Mouse (Mus musculus) intestine, embryonic 14.5 days (tissue): ENCODE data around the gene Sh3glb1. TPM values are rescaled to one million over a fixed set of nuclear protein-coding genes. Genes with fewer than 3 reads are reported as not detected.

ENCODE experiments used
- ATAC-seq: fragments of 200-750 bp; cut with Nextera tagmentation; replicated peaks from 2 replicates; pipeline ENCODE4 v1.8.0; 2017; ENCODE audit warnings: low read depth, moderate number of reproducible peaks, moderate TSS enrichment, moderate library complexity; ENCODE audit not compliant: low FRiP score, low TSS enrichment
- DNase-seq: peaks from one replicate; pipeline ENCODE4 v3.0.0-alpha.2; 2018; ENCODE audit warnings: low spot score
- H3K27ac ChIP-seq: fragments of 300-500 bp; sonication (generic); 2 replicates; pipeline ENCODE4 v1.5.1; 2014; ENCODE audit warnings: low read depth, mild to moderate bottlenecking, control low read depth
- H3K27me3 ChIP-seq: fragments of 300-500 bp; sonication (generic); replicated peaks from 2 replicates; pipeline ENCODE4 v1.6.1; 2014; ENCODE audit warnings: low read length, control low read depth; ENCODE audit not compliant: control insufficient read depth, insufficient read depth
- H3K36me3 ChIP-seq: fragments of 300-500 bp; sonication (generic); 2 replicates; pipeline ENCODE4 v1.6.1; 2014; ENCODE audit warnings: low read length, control low read depth; ENCODE audit not compliant: control insufficient read depth, insufficient read depth
- H3K4me1 ChIP-seq: fragments of 300-500 bp; sonication (generic); replicated peaks from 2 replicates; pipeline ENCODE4 v1.6.1; 2014; ENCODE audit warnings: low read length, control low read depth, mixed read lengths; ENCODE audit not compliant: control insufficient read depth, insufficient read depth
- H3K4me2 ChIP-seq: fragments of 300-500 bp; sonication (generic); 2 replicates; pipeline ENCODE4 v1.6.1; 2014; ENCODE audit warnings: low read length
- H3K4me3 ChIP-seq: fragments of 300-500 bp; sonication (generic); 2 replicates; pipeline ENCODE4 v1.5.1; 2014; ENCODE audit warnings: low read depth, low read length, control low read depth, mixed read lengths
- H3K9ac ChIP-seq: fragments of 300-500 bp; sonication (generic); 2 replicates; pipeline ENCODE4 v1.6.1; 2014; ENCODE audit warnings: mild to moderate bottlenecking, low read length
- H3K9me3 ChIP-seq: fragments of 300-500 bp; sonication (generic); 2 replicates; pipeline ENCODE4 v1.6.1; 2016; ENCODE audit warnings: low read length, control low read depth; ENCODE audit not compliant: control insufficient read depth
- WGBS: fragments of 180-500 bp; shearing (Covaris S2); extraction: QIAGEN DNeasy Blood & Tissue Kit; methylation state at CpG from one replicate; pipeline ENCODE4 v1.1.7; 2014; 5-methylcytosine and 5-hydroxymethylcytosine counted together
- polyA plus RNA-seq: library from polyadenylated mRNA; unstranded; fragments of >200 nt; fragmentation: Nextera tagmentation; extraction: Ambion mirVana; gene quantifications from 2 replicates; pipeline ENCODE4 v1.2.1, GENCODE M21; 2014

The Sh3glb1 gene
- polyA plus RNA-seq, 1 experiment from 2014 or later: 95.3 TPM

DNA sequence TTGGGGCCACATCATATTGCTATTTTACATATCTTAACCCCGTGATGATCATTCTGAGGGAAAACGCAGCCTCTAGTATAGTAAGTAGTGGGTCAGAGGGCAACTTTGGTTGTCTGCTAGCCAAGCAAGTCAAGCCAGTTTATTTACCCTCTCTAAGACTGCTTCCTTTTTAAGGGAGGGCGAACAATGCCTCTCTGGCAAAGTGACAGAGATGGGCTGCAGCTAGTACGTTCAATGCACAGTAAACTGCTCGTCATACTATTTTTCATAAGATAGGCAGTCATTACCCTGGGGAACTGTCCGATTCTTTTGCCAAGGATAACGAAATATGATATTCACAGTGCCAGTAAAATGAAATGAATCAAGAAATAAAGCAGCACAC lies 1.4 kb downstream of the Sh3glb1 start:
- no peaks in the 10 kb centered on the region for H3K27me3 ChIP-seq
- DNase-seq: no peak
- ATAC-seq: no peak
- peak overlapping the region; percentile 84 for H3K9ac ChIP-seq
- peak overlapping the region; percentile 75 for H3K4me2 ChIP-seq
- H3K9me3 ChIP-seq: no peaks in the 10 kb centered on the region
- H3K36me3 ChIP-seq: no peaks in the 10 kb centered on the region
- WGBS: 11% methylated on average over 7 of the region's 7 CpGs
- 0 out of 2 replicates have a peak overlapping the region, but pooled peaks have one; percentile 99 for H3K27ac ChIP-seq
- peak overlapping the region; percentile 85 for H3K4me3 ChIP-seq
- peaks cover 37% of the 10 kb centered on the region for H3K4me1 ChIP-seq

DNA sequence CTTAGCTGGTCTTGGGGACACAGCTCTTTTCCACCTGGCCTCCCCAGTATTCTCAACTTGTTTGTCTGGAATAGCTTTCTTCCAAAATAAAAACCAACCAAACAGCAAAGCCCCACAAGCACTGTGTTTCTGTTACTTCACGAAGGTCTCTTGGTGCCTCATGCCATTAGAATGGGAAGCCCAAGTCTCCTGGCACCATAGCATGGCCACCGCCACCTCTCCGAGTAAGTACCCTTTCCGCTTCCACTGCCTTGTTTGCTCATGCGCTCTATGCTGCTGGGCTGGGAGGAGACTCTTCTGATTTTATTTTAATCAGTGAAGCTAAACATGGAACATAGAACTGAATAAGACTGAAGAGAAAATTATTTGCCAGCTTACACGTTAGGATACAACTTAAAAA lies 2.3 kb downstream of the Sh3glb1 start:
- Histone ChIP-seq H3K9ac (no peak overlapping the region), H3K27me3 (no peaks in the 10 kb centered on the region), H3K27ac (no peak overlapping the region), H3K4me3 (no peak overlapping the region), H3K4me1 (peaks cover 37% of the 10 kb centered on the region), H3K9me3 (no peaks in the 10 kb centered on the region), H3K4me2 (peak overlapping the region; percentile 7; the same call in 1 of the 2 replicates), H3K36me3 (no peaks in the 10 kb centered on the region)
- 88% methylated on average over 6 of the region's 6 CpGs for WGBS
- DNase-seq: no peak
- ATAC-seq: no peak

DNA sequence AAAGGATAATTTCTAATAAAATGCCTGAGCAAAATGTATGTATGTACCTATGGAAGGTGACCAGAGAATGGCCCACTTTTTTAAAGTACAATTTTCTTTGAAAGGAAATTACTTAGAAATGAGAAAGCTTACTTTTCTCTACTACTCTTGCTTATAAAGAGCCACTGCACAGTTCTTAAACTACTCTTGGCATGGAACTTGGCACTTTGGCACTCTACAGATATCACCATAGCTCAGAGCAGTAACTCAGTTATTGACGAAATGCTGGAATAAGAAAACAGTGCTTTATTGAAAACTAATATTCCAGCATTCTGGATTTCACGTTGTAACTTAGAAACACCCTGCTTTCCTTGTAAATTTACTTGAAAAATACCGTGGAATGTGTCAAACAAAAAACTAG lies 3.0 kb downstream of the Sh3glb1 start:
- ATAC-seq: no peak
- Histone ChIP-seq H3K27me3 (no peaks in the 10 kb centered on the region), H3K4me2 (no peak overlapping the region), H3K27ac (no peak overlapping the region), H3K9me3 (no peaks in the 10 kb centered on the region), H3K4me1 (peaks cover 37% of the 10 kb centered on the region), H3K4me3 (no peak overlapping the region), H3K9ac (no peak overlapping the region), H3K36me3 (peaks cover 6% of the 10 kb centered on the region)
- 82% methylated on average over 3 of the region's 3 CpGs for WGBS
- DNase-seq: no peak

DNA sequence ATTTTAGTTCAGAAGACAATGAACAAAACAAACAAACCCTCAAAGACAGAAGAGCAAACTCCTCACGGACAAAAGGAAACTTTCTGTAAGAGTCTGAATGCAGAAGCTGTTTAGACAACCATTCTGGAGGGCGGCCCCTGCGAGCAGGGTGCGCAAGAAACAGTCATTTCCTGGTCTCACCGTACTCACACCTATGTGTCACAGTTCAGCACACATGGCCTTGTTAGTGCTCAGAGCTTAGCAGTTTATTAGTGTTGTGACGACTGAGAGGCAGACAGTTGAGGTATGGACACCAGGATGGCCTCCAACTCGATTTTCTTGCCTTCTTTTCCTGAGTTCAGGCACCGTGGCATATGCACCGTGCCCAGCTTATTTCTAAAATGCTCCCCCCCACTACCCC lies 4.2 kb downstream of the Sh3glb1 start:
- Histone ChIP-seq H3K4me3 (no peak overlapping the region), H3K9me3 (no peaks in the 10 kb centered on the region), H3K27me3 (no peaks in the 10 kb centered on the region), H3K9ac (no peak overlapping the region), H3K27ac (no peak overlapping the region), H3K4me2 (no peak overlapping the region), H3K4me1 (peaks cover 36% of the 10 kb centered on the region), H3K36me3 (peaks cover 17% of the 10 kb centered on the region)
- 57% methylated on average over 9 of the region's 9 CpGs for WGBS
- ATAC-seq (no peak), DNase-seq (no peak)

DNA sequence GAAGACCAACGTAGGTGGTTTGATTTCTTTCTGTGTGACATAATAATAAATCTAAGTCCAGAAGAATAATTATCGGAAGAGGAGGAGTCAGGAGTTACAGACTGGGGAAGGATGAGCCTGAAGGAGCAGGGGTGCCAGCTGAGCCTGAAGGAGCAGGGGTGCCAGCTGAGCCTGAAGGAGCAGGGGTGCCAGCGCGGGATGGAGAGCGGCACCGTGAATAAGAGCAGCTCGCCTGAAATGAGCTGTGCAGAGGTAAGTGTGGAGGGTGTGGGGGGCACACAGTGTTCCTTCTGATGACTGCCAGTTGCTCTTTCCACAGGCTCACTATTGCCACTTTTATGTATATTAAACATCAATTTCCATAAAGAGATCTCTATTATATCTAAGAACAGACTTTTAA lies 5.1 kb downstream of the Sh3glb1 start:
- H3K36me3 ChIP-seq: peaks cover 22% of the 10 kb centered on the region
- H3K9me3 ChIP-seq: no peaks in the 10 kb centered on the region
- no peak for ATAC-seq
- no peak overlapping the region for H3K27ac ChIP-seq
- H3K27me3 ChIP-seq: no peaks in the 10 kb centered on the region
- H3K4me1 ChIP-seq: peaks cover 33% of the 10 kb centered on the region
- WGBS: 84% methylated on average over 7 of the region's 7 CpGs
- H3K4me3 ChIP-seq: no peak overlapping the region
- no peak overlapping the region for H3K9ac ChIP-seq
- H3K4me2 ChIP-seq: no peak overlapping the region
- DNase-seq: no peak

DNA sequence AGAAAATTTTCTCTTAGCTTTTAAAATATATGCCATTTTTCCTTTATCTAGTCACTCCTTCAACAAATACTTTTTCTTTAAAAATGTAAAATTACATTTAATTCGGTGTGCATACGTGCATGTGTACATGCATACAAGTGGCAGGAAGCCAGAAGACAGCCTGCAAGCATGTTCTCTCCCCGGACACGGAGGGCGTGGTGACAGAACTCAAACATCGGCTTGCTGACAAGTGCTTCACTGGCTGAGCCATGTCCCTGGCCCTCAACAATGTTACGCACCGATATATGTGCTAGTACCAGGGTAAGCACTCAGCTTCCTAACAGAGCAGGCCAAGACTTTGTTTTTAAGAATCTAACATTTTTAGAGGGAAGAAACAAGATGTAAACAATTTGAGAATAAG lies 5.5 kb downstream of the Sh3glb1 start:
- no peak for ATAC-seq
- no peaks in the 10 kb centered on the region for H3K27me3 ChIP-seq
- H3K9ac ChIP-seq: no peak overlapping the region
- H3K4me1 ChIP-seq: peaks cover 33% of the 10 kb centered on the region
- no peak overlapping the region for H3K27ac ChIP-seq
- H3K9me3 ChIP-seq: no peaks in the 10 kb centered on the region
- no peak for DNase-seq
- no peak overlapping the region for H3K4me3 ChIP-seq
- WGBS: 72% methylated on average over 8 of the region's 8 CpGs
- H3K36me3 ChIP-seq: peaks cover 26% of the 10 kb centered on the region
- no peak overlapping the region for H3K4me2 ChIP-seq

DNA sequence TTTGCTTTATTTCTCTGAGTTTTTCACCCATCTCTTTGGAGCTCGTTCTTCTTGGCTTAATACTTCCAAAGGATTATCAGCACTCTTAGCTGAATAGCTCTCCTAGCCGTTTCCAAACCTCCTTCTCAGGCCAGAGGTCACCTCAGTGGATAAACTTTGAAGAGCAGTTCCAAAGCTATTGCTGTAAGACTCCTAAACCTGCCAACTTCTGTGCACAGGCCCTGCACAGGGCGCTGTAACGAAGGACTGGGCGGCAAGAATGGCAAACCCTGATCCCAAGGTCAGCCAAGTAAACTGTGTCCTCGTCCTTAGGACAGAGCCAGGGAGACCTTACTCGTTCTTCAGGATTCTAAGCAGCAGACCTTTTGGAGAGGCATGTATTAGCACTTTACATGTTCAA lies 6.0 kb downstream of the Sh3glb1 start:
- no peak overlapping the region for H3K4me2 ChIP-seq
- H3K27ac ChIP-seq: no peak overlapping the region
- WGBS: 50% methylated on average over 7 of the region's 7 CpGs
- no peak overlapping the region for H3K4me3 ChIP-seq
- H3K9ac ChIP-seq: no peak overlapping the region
- ATAC-seq (no peak), DNase-seq (no peak)
- H3K9me3 ChIP-seq: no peaks in the 10 kb centered on the region
- H3K27me3 ChIP-seq: no peaks in the 10 kb centered on the region
- peaks cover 33% of the 10 kb centered on the region for H3K4me1 ChIP-seq
- H3K36me3 ChIP-seq: peaks cover 29% of the 10 kb centered on the region

DNA sequence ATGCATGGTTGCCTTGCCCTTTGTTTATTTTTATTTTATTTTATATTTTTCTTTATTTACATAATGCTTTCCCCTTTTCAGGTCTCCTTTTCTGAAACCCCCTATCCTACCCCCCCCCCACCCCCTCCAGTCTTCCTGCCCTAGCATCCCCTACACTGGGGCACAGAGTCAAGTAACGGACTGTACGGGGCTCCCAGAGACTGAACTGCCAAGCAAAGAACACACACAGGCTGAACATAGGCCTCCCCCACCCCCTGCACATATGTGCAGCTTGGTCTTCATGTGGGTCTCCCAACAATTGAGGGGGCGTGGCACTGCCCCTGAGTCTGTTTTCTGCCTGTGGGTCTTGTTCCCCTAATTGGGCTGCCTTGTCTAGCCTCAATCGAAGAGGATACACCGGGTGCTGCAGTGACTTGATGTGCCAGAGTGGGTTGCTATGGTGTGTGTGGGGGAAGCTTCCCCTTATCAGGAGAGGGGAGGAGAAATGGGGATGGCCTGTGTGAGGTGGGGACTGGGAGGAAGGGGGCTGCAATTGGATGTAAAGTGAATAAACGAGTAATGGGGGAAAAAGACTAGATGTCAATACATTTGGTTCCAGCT lies 8.4 kb downstream of the Sh3glb1 start:
- no peak overlapping the region for H3K4me2 ChIP-seq
- H3K27ac ChIP-seq: no peak overlapping the region
- no peaks in the 10 kb centered on the region for H3K27me3 ChIP-seq
- H3K4me1 ChIP-seq: peaks cover 16% of the 10 kb centered on the region
- H3K36me3 ChIP-seq: peaks cover 47% of the 10 kb centered on the region
- ATAC-seq (no peak), DNase-seq (no peak)
- H3K9ac ChIP-seq: no peak overlapping the region
- 80% methylated on average over 6 of the region's 6 CpGs for WGBS
- no peak overlapping the region for H3K4me3 ChIP-seq
- H3K9me3 ChIP-seq: no peaks in the 10 kb centered on the region

DNA sequence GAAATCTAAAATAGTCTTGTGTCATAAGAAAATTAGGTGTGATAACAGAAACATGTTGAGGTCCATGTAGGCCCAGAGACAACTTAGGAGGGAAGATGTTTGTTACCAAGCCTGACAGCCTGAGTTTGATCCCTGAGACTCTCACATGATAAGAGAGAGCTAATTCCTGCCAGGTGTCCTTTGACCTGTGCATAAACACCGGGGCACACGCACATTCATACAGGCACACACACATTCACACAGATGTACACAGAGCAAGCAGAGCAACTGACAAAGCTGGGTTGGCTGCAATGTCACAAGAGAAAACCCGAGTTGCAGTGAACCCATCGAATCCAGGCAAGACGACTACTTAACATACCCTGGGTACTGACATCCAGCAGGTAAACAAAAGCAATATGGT lies 11.5 kb downstream of the Sh3glb1 start:
- H3K9me3 ChIP-seq: no peaks in the 10 kb centered on the region
- no peak for ATAC-seq
- no peak overlapping the region for H3K27ac ChIP-seq
- no peak overlapping the region for H3K4me3 ChIP-seq
- no peak overlapping the region for H3K4me2 ChIP-seq
- H3K36me3 ChIP-seq: peaks cover 66% of the 10 kb centered on the region
- no peaks in the 10 kb centered on the region for H3K4me1 ChIP-seq
- no peak for DNase-seq
- H3K27me3 ChIP-seq: no peaks in the 10 kb centered on the region
- H3K9ac ChIP-seq: no peak overlapping the region
- 67% methylated on average over 5 of the region's 5 CpGs for WGBS
